Mouse (Mus musculus): ENCODE results near the gene Ankrd65.

DNA sequence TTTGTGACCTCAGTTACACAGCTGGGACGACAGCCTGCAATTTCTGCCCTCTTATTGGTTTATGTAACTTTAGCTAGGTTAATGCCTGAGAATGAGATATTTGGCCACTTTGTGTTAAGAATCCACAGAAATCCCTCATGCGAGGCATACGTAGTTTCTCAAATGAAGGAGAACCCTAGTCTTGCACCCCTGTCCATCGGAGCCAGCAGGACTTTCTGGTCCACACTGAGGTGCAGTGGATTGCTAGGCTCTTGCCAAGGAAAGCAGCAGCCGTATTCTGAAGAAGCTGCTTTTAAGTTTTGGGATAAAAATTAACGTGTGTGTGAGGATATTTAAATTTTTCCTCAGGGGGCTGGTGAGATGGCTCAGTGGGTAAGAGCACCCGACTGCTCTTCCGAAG, 40.4 kb downstream of the Ankrd65 start:
- TF ChIP-seq CTCF (IDR thresholded peaks at IDR 0.05; ENCODE audit: low read depth) (no peak), EP300 (optimal IDR thresholded peaks at IDR 0.05) (no peak)

Data from stomach, postnatal 0 days (tissue).